Mouse (Mus musculus) limb, embryonic 12.5 days (tissue): ENCODE measurements around the gene Ppa2. TPM values are rescaled to one million over a fixed set of nuclear protein-coding genes. Genes with fewer than 3 reads are reported as not detected.

Experiments used
- ATAC-seq: fragments of 200-750 bp; cut with Nextera tagmentation; 2 replicates; pipeline ENCODE4 v1.8.0; 2017; ENCODE audit warnings: low read depth, moderate TSS enrichment; ENCODE audit not compliant: insufficient number of reproducible peaks, insufficient read depth, low FRiP score, low TSS enrichment
- H3K27ac ChIP-seq: fragments of 300-500 bp; sonication (generic); 2 replicates; pipeline ENCODE4 v1.5.1; 2016; ENCODE audit warnings: mild to moderate bottlenecking, moderate library complexity
- H3K27me3 ChIP-seq: fragments of 300-500 bp; sonication (generic); 2 replicates; pipeline ENCODE4 v1.6.1; 2016; ENCODE audit warnings: mild to moderate bottlenecking, moderate library complexity
- H3K36me3 ChIP-seq: fragments of 300-500 bp; sonication (generic); 2 replicates; pipeline ENCODE4 v1.6.1; 2016; ENCODE audit warnings: mild to moderate bottlenecking, moderate library complexity
- H3K4me1 ChIP-seq: fragments of 300-500 bp; sonication (generic); replicated peaks from 2 replicates; pipeline ENCODE4 v1.6.1; 2016
- H3K4me2 ChIP-seq: fragments of 300-500 bp; sonication (generic); 2 replicates; pipeline ENCODE4 v1.6.1; 2016; ENCODE audit warnings: mild to moderate bottlenecking, moderate library complexity
- H3K4me3 ChIP-seq: fragments of 300-500 bp; sonication (generic); replicated peaks from 2 replicates; pipeline ENCODE4 v1.5.1; 2016; ENCODE audit warnings: mild to moderate bottlenecking
- H3K9ac ChIP-seq: fragments of 300-500 bp; sonication (generic); replicated peaks from 2 replicates; pipeline ENCODE4 v1.6.1; 2016; ENCODE audit warnings: mild to moderate bottlenecking, moderate library complexity
- H3K9me3 ChIP-seq: fragments of 300-500 bp; sonication (generic); 2 replicates; pipeline ENCODE4 v1.6.1; 2016; ENCODE audit warnings: mild to moderate bottlenecking, moderate library complexity
- WGBS: fragments of 180-500 bp; shearing (Covaris S2); methylation state at CpG from one replicate; pipeline ENCODE4 v1.1.7; 2016; 5-methylcytosine and 5-hydroxymethylcytosine counted together
- polyA plus RNA-seq: library from polyadenylated mRNA; unstranded; fragments of >200 nt; fragmentation: Nextera tagmentation; extraction: Ambion mirVana; gene quantifications from 2 replicates; pipeline ENCODE4 v1.2.1, GENCODE M21; 2016

Gene Ppa2
- polyA plus RNA-seq, 1 experiment from 2014 or later: 84.9 TPM

DNA sequence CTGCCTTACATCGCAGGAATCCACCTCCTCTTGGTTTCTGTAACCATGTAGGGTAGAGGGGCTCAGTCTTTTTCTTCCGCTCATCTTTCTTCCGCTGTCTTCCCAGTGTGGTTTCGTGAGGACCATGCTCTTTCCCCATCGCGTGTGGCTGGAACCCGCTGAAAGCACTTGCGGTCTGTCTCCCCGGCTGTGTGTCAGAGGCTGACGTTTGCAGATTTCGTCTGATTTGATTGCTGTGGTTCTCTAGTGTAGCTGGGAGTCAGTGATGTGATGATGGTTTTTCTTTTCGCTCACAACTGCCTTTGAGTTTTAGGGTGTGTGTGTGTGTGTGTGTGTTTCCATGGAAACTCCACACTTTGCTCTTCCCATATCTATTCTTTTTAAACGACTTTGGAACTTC lies 18.6 kb downstream of the Ppa2 start:
- WGBS: 91% methylated on average over 13 of the region's 13 CpGs
- Histone ChIP-seq H3K9me3 (no peaks in the 10 kb centered on the region), H3K9ac (no peak overlapping the region), H3K4me3 (no peak overlapping the region), H3K27me3 (no peaks in the 10 kb centered on the region), H3K4me2 (no peak overlapping the region), H3K36me3 (peaks cover 27% of the 10 kb centered on the region), H3K27ac (no peak overlapping the region), H3K4me1 (no peaks in the 10 kb centered on the region)
- no peak for ATAC-seq

DNA sequence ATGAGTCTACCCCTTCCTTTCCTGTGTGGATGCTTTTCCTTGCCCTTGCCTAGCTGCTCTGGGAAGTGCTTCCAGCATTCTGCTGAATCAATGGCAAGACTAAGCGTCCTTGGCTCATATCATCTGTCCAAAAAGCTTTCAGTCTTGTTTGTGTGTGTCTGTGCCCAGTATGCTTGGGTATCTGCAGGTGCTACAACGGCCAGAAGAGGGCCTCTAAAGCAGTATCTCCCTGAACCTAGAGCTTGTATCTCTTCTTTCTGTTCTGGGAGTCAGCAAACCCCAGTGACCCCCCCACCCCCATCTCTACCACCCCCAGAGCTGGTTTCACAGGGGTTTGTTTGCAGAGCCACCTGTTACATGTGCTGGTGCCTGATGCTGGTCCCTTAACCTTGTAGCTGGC lies 19.5 kb downstream of the Ppa2 start:
- no peak overlapping the region for H3K9ac ChIP-seq
- ATAC-seq: no peak
- no peaks in the 10 kb centered on the region for H3K9me3 ChIP-seq
- 81% methylated on average over 2 of the region's 2 CpGs for WGBS
- no peaks in the 10 kb centered on the region for H3K27me3 ChIP-seq
- no peak overlapping the region for H3K27ac ChIP-seq
- no peak overlapping the region for H3K4me2 ChIP-seq
- H3K36me3 ChIP-seq: peaks cover 32% of the 10 kb centered on the region
- H3K4me1 ChIP-seq: no peaks in the 10 kb centered on the region
- no peak overlapping the region for H3K4me3 ChIP-seq

DNA sequence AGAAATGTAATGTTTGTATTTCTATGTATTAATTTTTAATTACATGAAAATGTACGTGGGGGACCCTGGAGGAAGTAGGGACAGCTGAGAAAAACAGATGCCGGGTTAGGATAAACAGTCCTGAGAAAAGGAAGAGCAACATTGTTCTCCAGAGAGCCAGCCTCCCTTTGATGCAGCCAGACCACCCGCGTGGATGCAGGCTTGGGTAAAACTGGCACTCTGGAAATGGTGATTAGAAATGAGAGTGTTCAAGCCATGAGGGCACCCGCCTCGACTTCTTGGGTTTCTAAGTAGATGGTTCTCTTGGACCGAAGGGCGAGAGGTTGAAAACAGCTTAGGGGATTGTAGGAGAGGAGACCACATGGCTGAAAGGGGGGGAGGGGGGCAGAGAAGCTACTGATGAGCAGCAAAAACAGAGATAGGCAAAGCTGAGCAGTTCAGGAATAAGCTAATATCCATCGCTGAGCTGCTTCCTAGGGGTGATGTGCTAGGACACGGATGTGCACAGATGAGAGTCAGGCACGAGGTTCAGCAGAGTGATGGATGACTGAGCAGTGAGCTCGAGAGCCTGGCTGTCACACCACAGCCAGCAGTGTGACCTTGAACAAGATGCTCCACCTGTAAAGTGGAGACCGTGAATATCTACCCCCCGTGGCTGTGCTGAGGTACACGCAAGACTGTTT lies 21.4 kb downstream of the Ppa2 start:
- H3K9ac ChIP-seq: no peak overlapping the region
- H3K4me3 ChIP-seq: no peak overlapping the region
- H3K9me3 ChIP-seq: no peaks in the 10 kb centered on the region
- ATAC-seq: no peak
- WGBS: 64% methylated on average over 15 of the region's 15 CpGs
- no peak overlapping the region for H3K4me2 ChIP-seq
- H3K27ac ChIP-seq: no peak overlapping the region
- no peaks in the 10 kb centered on the region for H3K27me3 ChIP-seq
- H3K36me3 ChIP-seq: peaks cover 29% of the 10 kb centered on the region
- no peaks in the 10 kb centered on the region for H3K4me1 ChIP-seq

DNA sequence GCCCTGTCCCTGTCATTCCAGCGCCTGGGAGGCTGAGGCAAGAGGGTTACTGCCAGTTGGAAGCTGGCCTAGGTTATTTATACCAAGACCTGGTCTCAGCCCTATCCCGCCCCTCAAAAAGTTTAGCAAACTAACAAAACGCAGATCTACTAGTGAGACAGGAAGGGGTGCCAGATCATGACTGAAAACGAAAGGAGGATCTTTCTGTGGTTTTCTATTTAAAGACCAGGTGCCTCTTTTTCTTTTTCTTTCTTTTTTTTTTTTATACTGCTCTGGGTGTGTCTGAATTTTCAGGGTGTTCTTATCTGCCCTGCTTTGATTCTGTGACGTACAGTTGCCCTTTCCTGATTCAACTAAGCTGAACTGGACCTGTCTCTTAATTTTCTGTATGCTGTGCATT lies 22.4 kb downstream of the Ppa2 start:
- no peak for ATAC-seq
- Histone ChIP-seq H3K27ac (no peak overlapping the region), H3K4me3 (no peak overlapping the region), H3K27me3 (no peaks in the 10 kb centered on the region), H3K4me2 (no peak overlapping the region), H3K9me3 (no peaks in the 10 kb centered on the region), H3K36me3 (peaks cover 23% of the 10 kb centered on the region), H3K4me1 (no peaks in the 10 kb centered on the region), H3K9ac (no peak overlapping the region)
- WGBS: 91% methylated on average over 5 of the region's 5 CpGs

DNA sequence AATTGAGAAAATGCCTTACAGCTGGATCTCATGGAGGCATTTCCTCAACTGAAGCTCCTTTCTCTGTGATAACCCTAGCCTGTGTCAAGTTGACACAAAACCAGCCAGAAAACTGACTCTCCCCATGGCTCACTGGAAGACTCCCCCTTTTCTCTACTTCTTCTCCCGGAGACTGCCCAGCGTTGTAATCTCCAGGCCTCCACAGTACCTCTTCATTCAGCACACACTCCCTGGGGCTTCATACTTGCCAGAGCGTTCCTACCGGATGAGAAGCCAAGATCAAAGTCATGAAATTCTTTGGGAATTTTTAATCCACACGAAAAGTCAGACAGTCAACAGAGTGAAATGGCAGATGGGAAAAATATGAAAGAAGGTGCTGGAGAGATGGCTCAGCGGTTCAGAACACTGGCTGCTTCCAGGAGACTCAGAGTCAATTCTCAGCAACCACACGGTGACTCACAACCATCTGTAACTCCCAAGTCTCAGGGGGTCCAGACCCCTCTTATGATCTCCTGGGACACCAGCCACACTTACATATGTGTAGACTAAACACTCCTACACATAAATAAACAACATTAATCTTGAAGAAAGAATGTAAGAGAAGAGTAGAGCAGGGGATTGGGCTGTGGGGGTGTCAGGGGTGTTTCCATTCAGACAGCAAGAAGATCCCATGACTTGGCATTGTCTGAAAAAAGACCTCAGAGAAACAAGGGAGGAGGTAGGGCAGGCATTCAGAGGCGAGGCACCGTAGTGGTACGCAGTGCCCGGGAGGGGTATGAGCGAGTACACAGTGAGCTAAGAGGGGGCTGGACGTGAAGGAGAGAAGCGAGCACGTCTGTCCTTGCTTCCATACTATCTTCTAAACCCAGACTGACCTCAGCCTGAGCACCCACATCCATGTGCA lies 23.6 kb downstream of the Ppa2 start:
- Histone ChIP-seq H3K27me3 (no peaks in the 10 kb centered on the region), H3K4me2 (no peak overlapping the region), H3K27ac (no peak overlapping the region), H3K9ac (no peak overlapping the region), H3K4me1 (no peaks in the 10 kb centered on the region), H3K4me3 (no peak overlapping the region), H3K9me3 (no peaks in the 10 kb centered on the region), H3K36me3 (peaks cover 23% of the 10 kb centered on the region)
- no peak for ATAC-seq
- WGBS: 84% methylated on average over 15 of the region's 15 CpGs

DNA sequence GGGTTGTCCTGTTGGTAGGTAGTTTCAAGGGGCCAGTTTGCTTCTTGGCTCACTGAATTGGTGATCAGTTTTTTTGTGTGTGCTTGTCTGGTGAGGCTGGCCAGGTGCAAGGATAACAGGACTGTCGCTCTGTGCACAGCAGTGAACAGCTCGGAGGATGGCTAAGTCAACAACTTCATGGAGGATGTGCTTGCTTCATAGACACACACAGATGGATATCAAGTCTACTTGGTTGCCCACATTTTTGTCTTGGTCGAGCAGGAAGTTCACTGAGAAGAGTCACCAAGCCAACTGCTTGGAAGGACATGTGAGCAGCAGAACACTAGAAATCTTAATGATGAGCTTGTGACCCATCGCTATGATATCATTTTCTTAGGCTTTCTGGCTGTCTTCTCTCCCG lies 24.8 kb downstream of the Ppa2 start:
- Histone ChIP-seq H3K9ac (no peak overlapping the region), H3K4me3 (no peak overlapping the region), H3K27me3 (no peaks in the 10 kb centered on the region), H3K4me2 (no peak overlapping the region), H3K9me3 (no peaks in the 10 kb centered on the region), H3K36me3 (peaks cover 20% of the 10 kb centered on the region), H3K4me1 (peaks cover 9% of the 10 kb centered on the region; the same call in 1 of the 2 replicates), H3K27ac (no peak overlapping the region)
- WGBS: 90% methylated on average over 5 of the region's 5 CpGs
- ATAC-seq: no peak

DNA sequence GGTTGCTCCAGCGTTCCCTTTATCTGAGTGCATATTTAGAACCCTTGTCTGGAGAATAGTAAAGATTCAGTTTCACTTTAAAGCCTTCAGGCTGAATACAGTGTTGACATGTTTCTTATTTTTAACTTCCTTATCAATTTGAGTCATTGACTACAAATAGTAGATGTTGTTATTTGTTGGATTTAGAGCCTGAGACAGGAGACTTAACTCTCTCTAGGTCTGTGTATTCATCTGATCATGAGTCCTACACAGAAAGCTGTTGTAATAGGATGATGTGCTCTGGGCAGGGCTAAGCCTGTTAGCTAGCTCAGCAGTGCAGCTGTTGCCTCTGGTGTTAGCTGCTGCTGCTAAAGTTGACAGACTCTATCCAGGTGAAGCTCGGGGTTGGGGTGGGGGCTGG lies 25.3 kb downstream of the Ppa2 start:
- Histone ChIP-seq H3K9me3 (no peaks in the 10 kb centered on the region), H3K4me3 (no peak overlapping the region), H3K27me3 (no peaks in the 10 kb centered on the region), H3K27ac (no peak overlapping the region), H3K36me3 (peaks cover 24% of the 10 kb centered on the region), H3K4me2 (no peak overlapping the region), H3K4me1 (peaks cover 9% of the 10 kb centered on the region; the same call in 1 of the 2 replicates), H3K9ac (no peak overlapping the region)
- WGBS: 78% methylated on average over 2 of the region's 2 CpGs
- ATAC-seq: no peak

DNA sequence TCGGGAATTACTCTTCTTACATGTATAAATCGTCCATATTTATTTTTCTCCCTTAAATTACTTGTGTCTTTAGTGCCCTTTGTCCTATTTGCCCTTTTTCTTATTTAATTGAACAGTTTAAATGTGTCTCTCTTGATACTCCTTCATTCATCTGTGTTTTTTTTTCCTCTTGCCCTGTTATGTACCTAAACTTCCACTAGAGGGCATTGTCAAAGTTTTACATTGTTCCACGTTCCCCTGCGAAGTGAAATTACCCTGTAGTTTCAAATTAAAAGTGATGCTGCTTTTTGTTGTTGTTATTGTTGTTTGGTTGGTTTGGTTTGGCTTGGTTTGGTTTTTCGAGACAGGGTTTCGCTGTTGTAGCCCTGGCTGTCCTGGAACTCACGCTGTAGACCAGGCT lies 26.5 kb downstream of the Ppa2 start:
- Histone ChIP-seq H3K4me1 (peaks cover 9% of the 10 kb centered on the region; the same call in 1 of the 2 replicates), H3K9me3 (no peaks in the 10 kb centered on the region), H3K27ac (no peak overlapping the region), H3K27me3 (no peaks in the 10 kb centered on the region), H3K9ac (no peak overlapping the region), H3K4me2 (no peak overlapping the region), H3K4me3 (no peak overlapping the region), H3K36me3 (peaks cover 27% of the 10 kb centered on the region)
- no peak for ATAC-seq
- 78% methylated on average over 7 of the region's 7 CpGs for WGBS

DNA sequence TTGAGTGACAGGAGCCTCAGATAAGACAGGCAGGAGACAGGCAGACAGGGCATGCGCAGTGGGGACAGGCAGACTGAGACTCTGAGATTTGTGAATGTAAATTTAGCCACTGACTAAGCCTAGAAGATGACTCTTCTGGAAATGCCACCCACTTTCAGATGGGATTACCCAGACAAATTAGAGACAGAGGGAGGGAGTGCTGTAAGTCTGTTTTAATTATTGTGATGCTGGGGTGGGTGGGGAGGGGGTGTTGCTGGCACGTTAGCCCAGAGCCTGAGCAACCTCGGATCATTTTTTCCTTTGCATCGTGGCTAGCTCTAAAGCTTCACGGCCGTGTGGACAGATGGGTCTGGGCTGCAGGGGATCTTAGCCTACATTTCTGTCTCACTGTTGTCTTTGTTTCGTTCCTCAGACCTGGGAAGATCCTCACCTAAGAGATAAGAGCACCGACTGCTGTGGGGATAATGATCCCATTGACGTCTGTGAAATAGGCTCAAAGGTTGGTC lies 29.0 kb downstream of the Ppa2 start:
- no peak overlapping the region for H3K4me2 ChIP-seq
- 0 out of 2 replicates have a peak overlapping the region, but pooled peaks have one; percentile 42 for H3K27ac ChIP-seq
- no peaks in the 10 kb centered on the region for H3K27me3 ChIP-seq
- H3K9me3 ChIP-seq: no peaks in the 10 kb centered on the region
- no peak for ATAC-seq
- no peak overlapping the region for H3K9ac ChIP-seq
- peaks cover 18% of the 10 kb centered on the region; the same call in 1 of the 2 replicates for H3K36me3 ChIP-seq
- H3K4me3 ChIP-seq: no peak overlapping the region
- peaks cover 9% of the 10 kb centered on the region; the same call in 1 of the 2 replicates for H3K4me1 ChIP-seq
- 74% methylated on average over 9 of the region's 9 CpGs for WGBS

DNA sequence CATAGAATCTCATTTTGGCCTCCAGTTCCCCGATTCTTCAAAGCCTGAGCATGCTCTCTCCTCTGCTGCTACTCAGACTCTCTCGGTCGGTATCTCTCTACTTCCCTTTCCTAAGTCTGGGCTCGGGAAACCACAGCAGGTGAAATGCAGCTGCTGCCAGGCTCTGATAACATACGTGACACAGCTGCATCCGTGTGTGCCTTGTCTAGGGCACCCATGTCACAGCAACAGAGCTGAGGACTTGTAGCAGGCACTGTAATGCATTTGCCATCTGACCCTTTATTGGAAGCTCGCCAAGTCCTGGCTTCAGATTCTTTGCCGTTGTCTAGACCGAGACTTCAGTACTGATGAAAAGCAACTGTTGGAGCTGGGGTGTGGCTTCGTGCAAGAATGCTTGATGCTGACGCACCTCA lies 29.5 kb downstream of the Ppa2 start:
- Histone ChIP-seq H3K4me1 (peaks cover 9% of the 10 kb centered on the region; the same call in 1 of the 2 replicates), H3K36me3 (peaks cover 13% of the 10 kb centered on the region; the same call in 1 of the 2 replicates), H3K4me3 (no peak overlapping the region), H3K4me2 (no peak overlapping the region), H3K27ac (peak overlapping the region; percentile 42; the same call in 1 of the 2 replicates), H3K27me3 (no peaks in the 10 kb centered on the region), H3K9ac (no peak overlapping the region), H3K9me3 (no peaks in the 10 kb centered on the region)
- peak; percentile 77; the same call in 1 of the 2 replicates for ATAC-seq
- 55% methylated on average over 11 of the region's 11 CpGs for WGBS

DNA sequence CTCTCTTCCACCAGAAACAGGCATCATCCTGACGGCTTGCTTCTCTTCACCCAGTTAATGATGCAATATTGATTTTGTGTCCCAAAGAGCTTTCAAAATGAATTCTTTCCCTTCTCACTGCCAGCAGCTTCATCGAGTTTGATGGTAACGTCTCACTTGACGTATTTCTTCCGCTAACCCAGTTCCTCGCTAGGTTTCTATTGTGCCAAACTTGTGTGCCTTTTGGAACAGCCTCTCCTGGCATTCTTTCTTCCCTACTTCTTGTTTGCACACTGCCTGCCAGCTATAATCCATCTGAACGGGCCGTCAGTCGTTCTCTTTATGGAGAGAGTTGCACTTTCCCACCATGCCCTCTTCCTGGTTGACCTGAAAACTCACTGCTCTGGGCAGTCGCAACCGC lies 31.2 kb downstream of the Ppa2 start:
- WGBS: 91% methylated on average over 11 of the region's 11 CpGs
- no peak for ATAC-seq

More for the DNA sequence above, 31.2 kb downstream of the Ppa2 start:
- Histone ChIP-seq H3K9me3 (no peaks in the 10 kb centered on the region), H3K27ac (no peak overlapping the region), H3K36me3 (peaks cover 13% of the 10 kb centered on the region; the same call in 1 of the 2 replicates), H3K4me1 (peaks cover 9% of the 10 kb centered on the region; the same call in 1 of the 2 replicates), H3K4me3 (no peak overlapping the region), H3K9ac (no peak overlapping the region), H3K4me2 (no peak overlapping the region), H3K27me3 (no peaks in the 10 kb centered on the region)
